Mouse (Mus musculus) C2C12 (cell line): Measurements from ENCODE around the gene Trip4.

Experiments used
- CTCF ChIP-seq: IDR thresholded peaks from one replicate; pipeline ENCODE4 v1.5.1; 2011; ENCODE audit not compliant: control insufficient read depth, insufficient read depth, insufficient read length
- FOSL1 ChIP-seq: IDR thresholded peaks from one replicate; pipeline ENCODE4 v1.8.0; 2011; ENCODE audit warnings: mild to moderate bottlenecking, low read length; ENCODE audit not compliant: poor library complexity, insufficient read depth, severe bottlenecking
- MAX ChIP-seq: IDR thresholded peaks from one replicate; pipeline ENCODE4 v1.6.1; 2011; ENCODE audit warnings: mild to moderate bottlenecking, control low read depth
- MYOD1 ChIP-seq: IDR thresholded peaks from one replicate; pipeline ENCODE4 v1.6.1; 2011; ENCODE audit warnings: low read depth; ENCODE audit not compliant: control insufficient read depth, insufficient read length
- MYOG ChIP-seq: IDR thresholded peaks from one replicate; pipeline ENCODE4 v1.6.1; 2011; ENCODE audit not compliant: control insufficient read depth, insufficient read length; ENCODE audit errors: extremely low read depth
- USF1 ChIP-seq: IDR thresholded peaks from one replicate; pipeline ENCODE4 v1.6.1; 2011; ENCODE audit warnings: low read depth, mild to moderate bottlenecking, control low read depth, moderate library complexity

DNA sequence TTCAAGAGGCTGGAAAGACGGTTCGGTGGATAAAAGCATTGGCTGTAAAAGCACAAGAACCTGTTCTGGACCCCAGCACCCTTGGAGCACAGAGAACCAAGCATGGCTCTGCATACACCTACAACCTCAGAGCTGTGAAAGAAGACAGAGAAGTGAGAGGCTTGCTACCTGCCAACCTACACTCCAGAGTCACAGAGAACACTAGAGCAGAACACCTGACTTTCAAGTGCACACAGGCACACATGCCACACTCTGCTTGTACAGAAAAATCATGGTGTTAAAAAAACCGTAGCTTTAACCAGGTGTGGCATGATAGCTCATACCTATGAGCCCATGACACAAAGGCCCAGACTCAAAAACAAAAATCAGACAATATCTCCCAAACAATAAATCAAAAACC is 118.8 kb downstream of the Trip4 start:
- TF ChIP-seq CTCF (no peak), FOSL1 (no peak), USF1 (no peak), MAX (no peak), MYOG (no peak), MYOD1 (no peak)
